Mouse (Mus musculus) spleen, adult 2 months (tissue): ENCODE data around the gene Zbtb8os.

Experiments
- CTCF ChIP-seq: fragments of 200-500 bp; IDR thresholded peaks from 2 replicates; pipeline ENCODE4 v1.5.1; 2011; ENCODE audit warnings: mild to moderate bottlenecking, inconsistent platforms; ENCODE audit not compliant: insufficient read depth, insufficient read length, insufficient replicate concordance; ENCODE audit errors: extremely low read depth
- POLR2A ChIP-seq: fragments of 200-500 bp; IDR thresholded peaks from 2 replicates; pipeline ENCODE4 v1.6.1; 2011; ENCODE audit warnings: low read depth, low read length, inconsistent platforms

GRCm38 (mm10) chr4:129376961-129377545 is 41.6 kb downstream of the Zbtb8os start:
- TF ChIP-seq CTCF (no peak), POLR2A (no peak)
